Mouse (Mus musculus) layer of hippocampus, postnatal 36 days (tissue): ENCODE measurements around the gene Sept11. TPM values are rescaled to one million over a fixed set of nuclear protein-coding genes. Genes with fewer than 3 reads are reported as not detected.

Source experiments
- DNase-seq, 2 experiments: peaks; one replicate each; pipeline ENCODE4 v3.0.0; 2022
- total RNA-seq, 2 experiments: library from RNA; stranded (reverse); gene quantifications; 2 replicates each; pipeline ENCODE4 v1.2.3; 2021

Sept11 gene
- 100 to 1,000 TPM; 102 to 114 TPM for total RNA-seq

- DNase-seq = peak; percentile 95 to 96
These were observed at the start of gene Sept11 for GRCm38 (mm10) chr5:93092857-93093622. Gene Sept11, plus strand, starts transcription at chr5:93093437.

- no peak for DNase-seq
These were observed 49.3 kb upstream of the Sept11 start for GRCm38 (mm10) chr5:93043688-93044583.

GRCm38 (mm10) chr5:93044584-93045370, 48.5 kb upstream of the Sept11 start, which contains the start of gene Sowahb:
Gene Sowahb, minus strand, starts transcription at chr5:93045022.
- DNase-seq = no peak

- DNase-seq = no peak
These were observed 47.9 kb upstream of the Sept11 start for GRCm38 (mm10) chr5:93045371-93045714.

- DNase-seq = no peak
These were observed 46.9 kb upstream of the Sept11 start for GRCm38 (mm10) chr5:93046306-93046845.

- DNase-seq = no peak
These were observed 44.6 kb upstream of the Sept11 start for GRCm38 (mm10) chr5:93048481-93049240.

- DNase-seq = no peak
These were observed 43.3 kb upstream of the Sept11 start for GRCm38 (mm10) chr5:93049971-93050370.

GRCm38 (mm10) chr5:93051041-93051440, 42.2 kb upstream of the Sept11 start:
- no peak for DNase-seq

DNA sequence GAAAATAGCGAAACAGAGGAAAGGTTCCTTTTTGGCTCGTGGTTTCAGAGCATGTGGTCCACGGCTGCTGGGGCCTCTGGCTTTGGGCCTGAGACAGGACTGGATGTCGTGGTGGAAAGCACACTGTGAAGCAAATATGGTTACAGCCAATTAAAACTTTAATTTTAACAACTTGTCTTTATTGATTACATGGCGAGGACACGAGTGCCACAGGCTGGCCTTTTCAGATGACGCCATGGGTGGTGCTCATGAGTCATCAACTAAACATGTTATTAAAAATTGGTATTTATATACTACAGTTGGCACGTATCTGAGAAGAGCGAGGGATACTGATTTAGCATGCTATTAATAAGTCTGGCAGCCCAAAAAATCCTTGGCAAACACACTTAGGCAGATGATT, 41.3 kb upstream of the Sept11 start:
- DNase-seq = no peak

- no peak for DNase-seq
These were observed 39.4 kb upstream of the Sept11 start for GRCm38 (mm10) chr5:93053606-93054397.

DNA sequence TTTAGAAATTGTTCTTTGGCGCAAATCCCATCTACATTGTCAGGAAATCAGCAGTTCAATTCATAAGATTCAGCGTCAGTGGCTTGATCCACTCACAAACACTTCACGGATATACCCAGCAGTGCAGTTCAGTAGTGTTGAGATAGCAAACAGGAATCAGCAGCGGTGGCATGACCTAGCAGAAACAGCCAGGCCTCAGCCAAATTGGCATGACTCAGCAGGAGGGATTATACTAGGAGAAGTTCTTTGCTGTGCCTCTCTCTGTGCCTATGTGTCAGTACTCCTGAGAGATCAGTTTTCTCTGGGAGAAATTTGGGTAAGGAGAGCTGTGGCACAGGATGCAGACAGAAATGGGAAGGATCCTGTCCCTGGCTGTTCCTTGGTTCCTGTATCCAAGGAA, 32.4 kb upstream of the Sept11 start:
- DNase-seq = no peak

- DNase-seq = no peak
These were observed 15.4 kb upstream of the Sept11 start for GRCm38 (mm10) chr5:93077661-93078323.

GRCm38 (mm10) chr5:93079596-93079995, 13.6 kb upstream of the Sept11 start:
- no peak for DNase-seq

GRCm38 (mm10) chr5:93085015-93085598, 8.1 kb upstream of the Sept11 start:
- DNase-seq = no peak

DNA sequence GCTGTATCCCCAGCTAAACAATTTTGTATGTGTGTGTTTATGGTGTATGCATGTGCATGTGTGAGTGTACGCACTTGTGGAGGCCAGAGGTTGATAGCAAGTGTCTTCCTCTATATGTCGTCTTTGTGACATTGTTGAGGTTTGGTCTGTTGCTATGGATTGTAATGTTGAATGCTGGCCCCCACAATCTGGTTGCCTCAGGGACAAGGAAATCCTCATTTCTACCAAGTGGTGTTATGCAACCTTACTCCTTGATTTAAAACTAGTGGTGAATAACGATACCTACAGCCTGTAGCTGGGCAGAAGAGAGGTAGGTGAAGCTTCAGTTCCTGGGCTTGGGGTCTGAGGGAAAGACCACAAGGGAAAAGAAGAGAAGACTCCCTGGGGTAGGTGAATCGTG, 7.3 kb upstream of the Sept11 start:
- DNase-seq = no peak

GRCm38 (mm10) chr5:93091266-93091665, 2.0 kb upstream of the Sept11 start:
- DNase-seq = no peak

GRCm38 (mm10) chr5:93092147-93092781, 973 bp upstream of the Sept11 start:
- DNase-seq = peak in 1 of 2 experiments; percentile 18

DNA sequence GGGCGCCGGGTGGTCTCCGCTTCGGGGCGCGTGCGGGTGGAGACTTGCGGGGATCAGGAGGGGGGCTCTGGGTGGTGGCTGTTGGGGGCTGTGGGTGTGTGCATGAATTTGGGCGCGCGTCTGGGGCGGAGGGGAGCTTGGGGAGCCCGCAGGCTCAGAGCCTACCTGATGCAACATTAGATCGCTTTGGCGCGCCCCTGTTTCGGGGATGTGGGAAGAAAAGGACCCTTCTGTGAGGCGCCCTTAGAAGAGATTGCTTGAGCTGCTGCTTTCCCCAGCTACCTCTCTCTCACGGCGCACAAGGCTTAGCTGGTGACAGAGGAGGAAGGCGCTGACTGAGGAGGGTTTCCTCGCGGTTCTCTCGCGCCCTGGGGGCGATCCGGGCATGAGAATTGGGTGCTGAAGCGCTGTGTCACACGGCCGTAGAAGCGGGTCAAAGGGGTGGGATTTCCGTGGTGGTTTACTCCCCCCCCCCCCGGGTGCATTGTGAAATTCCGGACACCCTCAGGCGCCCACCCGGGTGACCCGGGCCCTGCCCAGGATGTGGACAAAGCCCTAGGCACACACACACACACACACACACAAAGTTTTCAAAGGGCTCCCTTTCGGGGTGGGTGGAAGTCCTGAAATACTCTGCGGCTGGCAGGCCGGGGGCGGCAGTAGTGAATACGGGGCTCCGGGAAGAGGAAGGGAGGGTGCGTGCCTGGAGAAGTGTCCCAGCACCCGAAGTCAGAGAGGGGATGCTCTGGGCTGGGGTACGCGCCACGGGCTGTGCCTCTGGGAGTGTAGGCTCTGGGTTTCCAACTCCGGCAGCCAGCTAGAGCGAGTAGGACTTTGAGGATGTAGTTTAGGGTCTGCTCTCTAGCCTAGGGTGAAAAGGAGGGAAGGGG, 646 bp downstream of the Sept11 start:
- peak; percentile 32 to 35 for DNase-seq
